Mouse (Mus musculus) ES-E14 (cell line): ENCODE measurements around the gene Slc12a7. TPM values are rescaled to one million over a fixed set of nuclear protein-coding genes. Genes with fewer than 3 reads are reported as not detected.

Experiments
- DNase-seq: peaks from one replicate; pipeline ENCODE4 v3.0.0-alpha.2; 2013; ENCODE audit warnings: low read depth, low spot score
- H3K27ac ChIP-seq: 2 replicates; pipeline ENCODE4 v1.5.1; 2012; ENCODE audit warnings: low read depth, mild to moderate bottlenecking, low read length, moderate library complexity, mixed read lengths; ENCODE audit not compliant: poor library complexity, insufficient read depth, severe bottlenecking
- H3K36me3 ChIP-seq: 2 replicates; pipeline ENCODE4 v1.6.1; 2012; ENCODE audit warnings: mild to moderate bottlenecking, low read length, moderate library complexity, mixed read lengths; ENCODE audit not compliant: control insufficient read depth, poor library complexity, insufficient read depth, severe bottlenecking
- H3K4me1 ChIP-seq, 2 experiments: fragments of 150-350 bp in 1 of 2; sonication (generic) in 1 of 2; 2 replicates each; pipeline ENCODE4 v1.6.1; 2012; ENCODE audit warnings: low read length in 2 of 2, mild to moderate bottlenecking in 1 of 2, mixed read lengths in 1 of 2; ENCODE audit not compliant: control insufficient read depth in 2 of 2, insufficient read depth in 2 of 2, poor library complexity in 1 of 2
- H3K4me3 ChIP-seq, 2 experiments: fragments of 150-350 bp in 1 of 2; sonication (generic) in 1 of 2; 2 replicates each; pipeline ENCODE4 v1.5.1; 2012; ENCODE audit warnings: low read length in 2 of 2, low read depth in 1 of 2, mild to moderate bottlenecking in 1 of 2, mixed read lengths in 1 of 2; ENCODE audit not compliant: insufficient read depth in 1 of 2, poor library complexity in 1 of 2, severe bottlenecking in 1 of 2
- H3K9ac ChIP-seq: 2 replicates; pipeline ENCODE4 v1.6.1; 2012; ENCODE audit warnings: low read depth, mild to moderate bottlenecking, low read length, mixed read lengths; ENCODE audit not compliant: poor library complexity, insufficient read depth, severe bottlenecking
- H3K9me3 ChIP-seq: fragments of 150-350 bp; sonication (generic); 2 replicates; pipeline ENCODE4 v1.6.1; 2012; ENCODE audit warnings: low read depth, mild to moderate bottlenecking, low read length; ENCODE audit not compliant: control insufficient read depth, insufficient read depth
- CHD2 ChIP-seq: IDR thresholded peaks from 2 replicates; pipeline ENCODE4 v1.6.1; 2014; ENCODE audit warnings: mild to moderate bottlenecking, low read depth, low read length, inconsistent platforms
- HCFC1 ChIP-seq: IDR thresholded peaks from 2 replicates; pipeline ENCODE4 v1.6.1; 2012; ENCODE audit warnings: low read length, inconsistent platforms, borderline replicate concordance; ENCODE audit not compliant: insufficient read depth
- MAFK ChIP-seq: IDR thresholded peaks from 2 replicates; pipeline ENCODE4 v1.6.1; 2014; ENCODE audit warnings: mild to moderate bottlenecking, low read depth, low read length, inconsistent platforms; ENCODE audit not compliant: insufficient read depth
- ZC3H11A ChIP-seq: IDR thresholded peaks from 2 replicates; pipeline ENCODE4 v1.6.1; 2012; ENCODE audit warnings: low read depth, mild to moderate bottlenecking, inconsistent platforms, low read length, borderline replicate concordance
- ZNF384 ChIP-seq: IDR thresholded peaks from 2 replicates; pipeline ENCODE4 v1.6.1; 2012; ENCODE audit warnings: low read depth, low read length, inconsistent platforms
- in situ Hi-C, 2 experiments: fragments of 600-800 bp; cut with MboI; formaldehyde crosslinking; loops; one replicate each; pipeline ENCODE4 v1.15.1; 2025; ENCODE audit warnings: low sequenced_read_pairs in 2 of 2, inconsistent platforms in 1 of 2; ENCODE audit not compliant: unreplicated experiment in 2 of 2
- total RNA-seq: library from RNA; depleted of rRNA; stranded (reverse); fragments of 300-350 nt; gene quantifications from 2 replicates; pipeline ENCODE4 v1.2.3, GENCODE M21; 2012

Gene Slc12a7
- total RNA-seq, 1 experiment, result 87.1 TPM

DNA sequence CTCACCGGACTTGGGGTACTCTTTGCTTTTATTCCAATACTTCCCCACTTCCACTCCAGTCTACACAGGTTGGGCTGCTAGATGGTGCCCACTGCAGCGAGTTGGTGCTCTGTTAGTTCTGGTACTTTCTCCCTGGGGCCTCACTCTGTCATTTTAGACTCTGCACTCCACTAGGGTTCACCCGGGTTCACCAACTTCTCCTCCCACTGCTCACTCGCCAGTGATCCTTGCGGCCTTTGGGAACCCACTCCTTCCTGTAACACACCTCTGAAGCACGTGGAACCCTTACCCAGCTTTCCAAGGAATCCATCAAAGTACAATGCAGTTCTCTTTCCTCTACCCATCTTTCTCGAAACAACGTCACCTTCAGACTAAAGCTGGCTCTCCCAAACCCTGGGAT, 104.8 kb downstream of the Slc12a7 start:
- Histone ChIP-seq H3K4me1 (no peaks in the 10 kb centered on the region), H3K9ac (no peak overlapping the region), H3K9me3 (no peaks in the 10 kb centered on the region), H3K4me3 (no peak overlapping the region), H3K36me3 (no peaks in the 10 kb centered on the region), H3K27ac (no peak overlapping the region)
- in situ Hi-C loops, result no loop called here
- DNase-seq, result no peak
- TF ChIP-seq HCFC1 (no peak), CHD2 (no peak), ZC3H11A (no peak), MAFK (no peak), ZNF384 (no peak)

DNA sequence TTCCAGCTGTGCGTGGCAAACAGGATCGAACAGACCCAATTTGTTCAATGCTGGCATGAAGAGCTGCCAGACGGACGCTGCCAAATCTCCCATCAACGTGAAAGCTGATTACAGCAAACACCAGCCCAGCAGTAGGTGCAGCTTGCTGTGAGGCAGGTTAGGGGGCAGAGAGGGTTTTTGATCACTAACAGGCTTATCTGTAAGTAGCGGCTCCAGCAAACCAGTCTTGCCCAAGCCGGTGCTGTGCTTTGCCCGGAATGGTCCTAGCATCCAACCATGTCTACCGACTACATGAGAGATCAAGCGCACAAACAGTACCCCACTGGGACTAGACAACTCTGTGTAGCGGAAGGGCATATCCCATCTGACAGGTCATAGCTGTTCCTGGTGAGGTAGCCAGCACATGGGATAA, 106.2 kb downstream of the Slc12a7 start:
- no peak overlapping the region for H3K4me3 ChIP-seq
- no peaks in the 10 kb centered on the region for H3K36me3 ChIP-seq
- H3K9ac ChIP-seq, result no peak overlapping the region
- in situ Hi-C loops, result no loop called here
- H3K9me3 ChIP-seq, result no peaks in the 10 kb centered on the region
- no peak for DNase-seq
- TF ChIP-seq ZC3H11A (no peak), HCFC1 (no peak), MAFK (no peak), ZNF384 (no peak), CHD2 (no peak)
- no peaks in the 10 kb centered on the region for H3K4me1 ChIP-seq
- H3K27ac ChIP-seq, result no peak overlapping the region

DNA sequence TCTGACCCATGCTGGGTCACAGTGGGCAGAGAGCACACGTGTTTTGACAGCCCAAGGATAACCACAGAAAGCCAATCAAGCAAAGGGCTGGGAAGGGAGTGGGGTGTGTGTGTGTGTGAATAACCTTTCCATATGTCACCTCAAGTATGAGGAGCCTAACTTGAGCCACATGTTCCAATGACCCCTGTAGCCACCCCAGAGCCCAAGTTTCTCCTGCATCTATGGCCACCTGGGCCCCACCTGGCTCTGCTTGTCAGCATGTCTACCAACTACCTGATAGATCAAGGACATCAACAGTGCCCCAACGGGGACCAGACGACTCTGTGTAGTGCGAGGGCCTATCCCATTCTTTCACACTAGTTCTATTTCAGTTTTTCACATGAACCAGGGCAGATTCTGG, 106.8 kb downstream of the Slc12a7 start:
- Histone ChIP-seq H3K36me3 (no peaks in the 10 kb centered on the region), H3K9ac (no peak overlapping the region), H3K27ac (no peak overlapping the region), H3K4me3 (no peak overlapping the region), H3K4me1 (no peaks in the 10 kb centered on the region), H3K9me3 (no peaks in the 10 kb centered on the region)
- TF ChIP-seq HCFC1 (no peak), ZNF384 (no peak)
- DNase-seq, result no peak
- in situ Hi-C loops, result no loop called here

DNA sequence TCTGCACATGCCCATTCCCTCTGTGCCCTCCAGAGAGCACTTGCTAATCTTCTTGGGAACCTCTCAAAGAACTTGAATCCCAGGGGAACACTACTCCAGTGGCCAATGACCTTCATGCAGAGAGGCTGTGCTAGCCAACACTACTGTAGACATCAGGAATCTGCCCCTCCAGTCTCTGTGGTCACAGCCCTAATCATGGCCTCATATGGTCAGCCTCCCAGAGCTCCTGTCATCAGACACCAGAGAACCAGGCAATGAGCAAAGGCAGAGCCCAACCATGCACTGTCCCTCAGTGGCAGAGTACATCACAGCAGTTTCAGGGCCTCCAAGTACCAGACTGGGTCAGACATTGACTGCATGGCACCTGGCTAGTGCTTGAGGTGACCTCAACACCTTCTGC, 109.8 kb downstream of the Slc12a7 start:
- Histone ChIP-seq H3K9me3 (no peaks in the 10 kb centered on the region), H3K36me3 (no peaks in the 10 kb centered on the region), H3K4me3 (no peak overlapping the region), H3K27ac (no peak overlapping the region), H3K9ac (no peak overlapping the region), H3K4me1 (peaks cover 0 to 2% of the 10 kb centered on the region in 2 experiments; a peak in 1 of 4 replicates)
- TF ChIP-seq ZNF384, result no peak
- TF ChIP-seq CHD2, result no peak
- TF ChIP-seq MAFK, result no peak
- no peak for TF ChIP-seq HCFC1
- no peak for TF ChIP-seq ZC3H11A
- DNase-seq, result no peak
- in situ Hi-C loops, result no loop called here

DNA sequence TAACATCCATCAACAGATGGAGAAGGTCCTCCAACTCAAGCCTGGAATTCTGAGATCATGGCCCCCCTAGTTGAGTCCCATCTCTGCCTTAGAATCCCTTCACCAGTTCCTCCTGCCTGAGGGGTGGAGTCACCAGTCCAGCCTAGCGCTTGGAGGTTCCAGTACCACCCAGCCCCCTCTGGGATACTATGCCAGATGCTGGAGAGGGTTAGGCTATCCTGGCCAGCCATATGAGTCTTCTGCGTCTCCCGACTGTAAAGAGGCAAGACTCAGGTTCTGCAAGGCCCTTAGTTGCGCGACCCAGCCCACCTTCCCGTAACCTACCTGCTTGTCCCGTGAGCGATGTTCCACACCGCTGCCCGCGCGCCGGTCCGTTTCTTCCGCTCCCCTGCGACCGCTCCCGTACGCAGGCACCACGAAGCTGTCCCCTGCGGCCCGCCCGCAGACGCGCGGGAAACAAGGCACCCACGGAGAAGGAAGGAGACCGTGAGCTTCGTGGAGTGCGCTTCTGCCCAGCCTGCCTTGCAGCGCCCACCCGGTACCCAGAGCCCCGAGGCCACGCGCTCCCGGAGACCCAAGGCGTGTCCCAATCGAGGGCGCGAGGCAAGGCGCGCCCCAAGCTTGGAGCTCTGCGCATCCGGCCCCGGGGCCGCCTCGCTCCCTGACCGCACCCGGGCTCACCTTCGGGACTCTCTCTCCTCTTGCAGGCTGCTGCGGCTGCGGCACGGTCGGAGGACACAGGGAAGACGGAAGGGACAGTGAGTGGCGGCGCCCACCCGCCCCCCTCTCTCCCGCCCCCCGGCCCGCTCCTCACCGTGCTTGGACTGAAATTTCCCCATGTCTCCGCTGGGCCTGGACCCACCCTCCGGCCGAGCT, 113.9 kb downstream of the Slc12a7 start:
- H3K27ac ChIP-seq, result no peak overlapping the region
- H3K4me3 ChIP-seq, result peak overlapping the region; percentile 77 to 86
- TF ChIP-seq HCFC1, result no peak
- TF ChIP-seq ZC3H11A, result no peak
- no peak for TF ChIP-seq MAFK
- TF ChIP-seq ZNF384, result no peak
- no peak for TF ChIP-seq CHD2
- DNase-seq, result no peak
- H3K36me3 ChIP-seq, result no peaks in the 10 kb centered on the region
- in situ Hi-C loops, result no loop called here
- peaks cover 0 to 2% of the 10 kb centered on the region in 2 experiments; a peak in 1 of 4 replicates for H3K4me1 ChIP-seq
- H3K9ac ChIP-seq, result peak overlapping the region; percentile 75
- no peaks in the 10 kb centered on the region for H3K9me3 ChIP-seq
